Comparison of ENCODE assay signal across 20 mouse cellular contexts in genomic region chr9:68825107-68825506, GRCm38 (mm10).
DNase-seq lines count a peak whose midpoint lies in the region; ATAC-seq and TF ChIP-seq lines count a peak whose summit lies in the region.
"Had no signal": no experiment of that assay in that cellular context is flagged by ENCODE, and none has a peak within 500 bp of the region (broad histone marks: within the 10 kb centered on the region; RNA-seq: fewer than 3 reads in every experiment).

No protein-coding gene starts in this region.

- peak; percentile 38 for DNase-seq in kidney, adult 11 months
- DNase-seq in kidney, postnatal 0 days (ENCODE audit: low spot score) = peak; percentile 59
- no peak for DNase-seq in liver, postnatal 0 days
- no peak for DNase-seq in c-Kit-positive CD71-positive TER-119-positive erythroid progenitor cells, embryonic 14.5 days (ENCODE audit: low spot score)
- no peak for DNase-seq in ovary, postnatal 14 days (ENCODE audit: low spot score)
- DNase-seq: adrenal gland, postnatal 10 days; cerebellum, adult 11 months; cerebellum, postnatal 10 days; gastrocnemius, postnatal 36 days; lung, postnatal 10 days had no signal

- no peaks in the 10 kb centered on the region for H3K36me3 ChIP-seq in kidney, embryonic 14.5 days (ENCODE audit: control insufficient read depth, insufficient read depth, low read length)
- H3K36me3 ChIP-seq in intestine, embryonic 16.5 days (ENCODE audit: control insufficient read depth, insufficient read depth, low read length) = no peaks in the 10 kb centered on the region
- H3K36me3 ChIP-seq in kidney, postnatal 0 days (ENCODE audit: insufficient read depth, low read length) = no peaks in the 10 kb centered on the region
- no peaks in the 10 kb centered on the region for H3K36me3 ChIP-seq in liver, postnatal 0 days (replicated peaks; ENCODE audit: insufficient read depth, low read length)
- H3K36me3 ChIP-seq: embryonic facial prominence, embryonic 12.5 days; heart, embryonic 15.5 days; midbrain, embryonic 12.5 days; neural tube, embryonic 12.5 days had no signal

- TF ChIP-seq CTCF in kidney, postnatal 0 days (IDR thresholded peaks at IDR 0.05; ENCODE audit: low read depth) = no peak
- TF ChIP-seq CTCF in liver, postnatal 0 days (IDR thresholded peaks at IDR 0.05; ENCODE audit: low read depth) = no peak

- H3K9ac ChIP-seq in kidney, embryonic 14.5 days (ENCODE audit: low read depth, low read length) = no peak overlapping the region
- no peak overlapping the region for H3K9ac ChIP-seq in intestine, embryonic 16.5 days (ENCODE audit: low read depth, low read length)
- H3K9ac ChIP-seq in kidney, postnatal 0 days (ENCODE audit: low read depth, low read length) = no peak overlapping the region
- H3K9ac ChIP-seq in liver, postnatal 0 days (replicated peaks) = no peak overlapping the region
- H3K9ac ChIP-seq: embryonic facial prominence, embryonic 12.5 days; heart, embryonic 15.5 days; midbrain, embryonic 12.5 days; neural tube, embryonic 12.5 days had no signal

- H3K4me3 ChIP-seq in kidney, embryonic 14.5 days (ENCODE audit: low read length) = no peak overlapping the region
- no peak overlapping the region for H3K4me3 ChIP-seq in intestine, embryonic 16.5 days (ENCODE audit: low read length)
- H3K4me3 ChIP-seq in kidney, postnatal 0 days (replicated peaks; ENCODE audit: low read depth, low read length) = no peak overlapping the region
- no peak overlapping the region for H3K4me3 ChIP-seq in liver, postnatal 0 days (ENCODE audit: low read depth, low read length)
- H3K4me3 ChIP-seq: embryonic facial prominence, embryonic 12.5 days; heart, embryonic 15.5 days; midbrain, embryonic 12.5 days; neural tube, embryonic 12.5 days had no signal

- ATAC-seq in kidney, embryonic 14.5 days (ENCODE audit: low FRiP score, low TSS enrichment) = no peak
- ATAC-seq in intestine, embryonic 16.5 days = peak; percentile 76
- ATAC-seq in kidney, postnatal 0 days (replicated peaks; ENCODE audit: low FRiP score, low read depth) = peak; percentile 57; the same call in 1 of the 2 replicates
- peak; percentile 12; the same call in 1 of the 2 replicates for ATAC-seq in liver, postnatal 0 days
- ATAC-seq: CD4-positive, CD25-positive, alpha-beta regulatory T cell, adult 4 months; forebrain, embryonic 14.5 days; hindbrain, postnatal 0 days; Patski had no signal

- no peak overlapping the region for H3K27ac ChIP-seq in kidney, embryonic 14.5 days (ENCODE audit: low read depth, low read length)
- H3K27ac ChIP-seq in intestine, embryonic 16.5 days (ENCODE audit: low read length) = no peak overlapping the region
- H3K27ac ChIP-seq in kidney, postnatal 0 days = no peak overlapping the region
- H3K27ac ChIP-seq in liver, postnatal 0 days (ENCODE audit: low read depth) = peak overlapping the region; percentile 66
- H3K27ac ChIP-seq: embryonic facial prominence, embryonic 12.5 days; heart, embryonic 15.5 days; hindbrain, postnatal 0 days; midbrain, embryonic 12.5 days; neural tube, embryonic 12.5 days had no signal

- peaks cover 15% of the 10 kb centered on the region; the same call in 1 of the 2 replicates for H3K4me1 ChIP-seq in kidney, embryonic 14.5 days (ENCODE audit: control insufficient read depth, insufficient read depth, low read length)
- H3K4me1 ChIP-seq in intestine, embryonic 16.5 days (ENCODE audit: control insufficient read depth, insufficient read depth, low read length) = peaks cover 6% of the 10 kb centered on the region; the same call in 1 of the 2 replicates
- 0 out of 2 replicates have a peak, but pooled peaks cover 9% of the 10 kb centered on the region for H3K4me1 ChIP-seq in kidney, postnatal 0 days (replicated peaks; ENCODE audit: insufficient read depth, low read length)
- peaks cover 9% of the 10 kb centered on the region for H3K4me1 ChIP-seq in liver, postnatal 0 days (ENCODE audit: insufficient read depth)
- H3K4me1 ChIP-seq: heart, embryonic 15.5 days; midbrain, embryonic 12.5 days; neural tube, embryonic 12.5 days had no signal

- H3K27me3 ChIP-seq in kidney, embryonic 14.5 days (ENCODE audit: control insufficient read depth, insufficient read depth, low read length) = no peaks in the 10 kb centered on the region
- H3K27me3 ChIP-seq in intestine, embryonic 16.5 days (replicated peaks; ENCODE audit: control insufficient read depth, insufficient read depth, low read length) = no peaks in the 10 kb centered on the region
- H3K27me3 ChIP-seq in kidney, postnatal 0 days (ENCODE audit: insufficient read depth, low read length) = no peaks in the 10 kb centered on the region
- no peaks in the 10 kb centered on the region for H3K27me3 ChIP-seq in liver, postnatal 0 days (ENCODE audit: insufficient read depth, low read length)
- H3K27me3 ChIP-seq: embryonic facial prominence, embryonic 12.5 days; heart, embryonic 15.5 days; midbrain, embryonic 12.5 days; neural tube, embryonic 12.5 days; Patski had no signal

- H3K4me2 ChIP-seq in kidney, embryonic 14.5 days (replicated peaks; ENCODE audit: low read depth, low read length) = no peak overlapping the region
- H3K4me2 ChIP-seq in intestine, embryonic 16.5 days (ENCODE audit: low read depth, low read length) = no peak overlapping the region
- no peak overlapping the region; the same call in 1 of the 2 replicates for H3K4me2 ChIP-seq in kidney, postnatal 0 days (ENCODE audit: low read length)
- H3K4me2 ChIP-seq in liver, postnatal 0 days (ENCODE audit: low read depth, low read length) = no peak overlapping the region
- H3K4me2 ChIP-seq: embryonic facial prominence, embryonic 12.5 days; heart, embryonic 15.5 days; midbrain, embryonic 12.5 days; neural tube, embryonic 12.5 days had no signal

- no peaks in the 10 kb centered on the region for H3K9me3 ChIP-seq in kidney, embryonic 14.5 days (ENCODE audit: control insufficient read depth, low read length)
- no peaks in the 10 kb centered on the region for H3K9me3 ChIP-seq in intestine, embryonic 16.5 days (ENCODE audit: control insufficient read depth, low read length)
- H3K9me3 ChIP-seq in kidney, postnatal 0 days (replicated peaks; ENCODE audit: low read length) = no peaks in the 10 kb centered on the region
- H3K9me3 ChIP-seq in liver, postnatal 0 days (ENCODE audit: low read length) = no peaks in the 10 kb centered on the region
- H3K9me3 ChIP-seq: embryonic facial prominence, embryonic 12.5 days; heart, embryonic 15.5 days; midbrain, embryonic 12.5 days; neural tube, embryonic 12.5 days had no signal

- TF ChIP-seq EP300 in liver, postnatal 0 days (IDR thresholded peaks at IDR 0.05; ENCODE audit: low read depth) = no peak

- WGBS in kidney, embryonic 14.5 days = 16% methylated on average over 4 of the region's 4 CpGs
- 45% methylated on average over 4 of the region's 4 CpGs for WGBS in intestine, embryonic 16.5 days
- WGBS in kidney, postnatal 0 days = 23% methylated on average over 4 of the region's 4 CpGs
- 37% methylated on average over 4 of the region's 4 CpGs for WGBS in liver, postnatal 0 days (ENCODE audit: insufficient replicate concordance)

Comparison
In these comparisons a context has a peak if more than half of its experiments do, and no peak if none do; other contexts are left out.
1. DNase-seq: peak in kidney, adult 11 months (single experiment) and kidney, postnatal 0 days (single experiment); none in liver, postnatal 0 days (single experiment), c-Kit-positive CD71-positive TER-119-positive erythroid progenitor cells, embryonic 14.5 days (single experiment) and ovary, postnatal 14 days (single experiment).